Mouse (Mus musculus) urinary bladder, postnatal 4 days (tissue): ENCODE results near the gene Pygm.

ENCODE experiments used
- DNase-seq, 2 experiments: peaks; one replicate each; pipeline ENCODE4 v3.0.0; 2021 to 2022; ENCODE audit warnings: low spot score in 2 of 2

Gene Pygm

GRCm38 (mm10) chr19:6408749-6409148 lies 24.6 kb downstream of the Pygm start:
- no peak for DNase-seq

- DNase-seq, result no peak
These were observed 25.0 kb downstream of the Pygm start for GRCm38 (mm10) chr19:6409176-6409575.

GRCm38 (mm10) chr19:6409936-6410335 lies 25.7 kb downstream of the Pygm start:
- DNase-seq, result no peak

- DNase-seq, result no peak
These were observed 28.6 kb downstream of the Pygm start for GRCm38 (mm10) chr19:6412798-6413197.

- no peak for DNase-seq
These were observed 31.3 kb downstream of the Pygm start for GRCm38 (mm10) chr19:6415454-6415853.

GRCm38 (mm10) chr19:6416124-6416770 lies 32.0 kb downstream of the Pygm start:
- no peak for DNase-seq

GRCm38 (mm10) chr19:6416894-6417761 lies 32.9 kb downstream of the Pygm start:
- DNase-seq, result no peak

GRCm38 (mm10) chr19:6418233-6418879 lies 34.2 kb downstream of the Pygm start, which contains the start of gene Nrxn2:
TSS of gene Nrxn2 (plus strand) at chr19:6418731.
- DNase-seq, result peak; percentile 73 to 86

- DNase-seq, result no peak
These were observed 34.9 kb downstream of the Pygm start for GRCm38 (mm10) chr19:6418984-6419692.

- no peak for DNase-seq
These were observed 35.7 kb downstream of the Pygm start for GRCm38 (mm10) chr19:6419805-6420310.

- DNase-seq, result no peak
These were observed 36.4 kb downstream of the Pygm start for GRCm38 (mm10) chr19:6420481-6421210.

GRCm38 (mm10) chr19:6421211-6421590 lies 37.0 kb downstream of the Pygm start:
- no peak for DNase-seq

- DNase-seq, result no peak
These were observed 37.8 kb downstream of the Pygm start for GRCm38 (mm10) chr19:6422014-6422413.

- no peak for DNase-seq
These were observed 39.0 kb downstream of the Pygm start for GRCm38 (mm10) chr19:6423241-6423640.

GRCm38 (mm10) chr19:6424137-6424881 lies 40.1 kb downstream of the Pygm start:
- DNase-seq, result no peak

GRCm38 (mm10) chr19:6425595-6425994 lies 41.4 kb downstream of the Pygm start:
- DNase-seq, result no peak

- DNase-seq, result no peak
These were observed 42.7 kb downstream of the Pygm start for GRCm38 (mm10) chr19:6426703-6427500.

GRCm38 (mm10) chr19:6427653-6428434 lies 43.6 kb downstream of the Pygm start:
- DNase-seq, result peak in 1 of 2 experiments; percentile 40
